Mouse (Mus musculus): ENCODE results near the gene 2010003K11Rik.
A peak's percentile ranks its signal among the peaks of the same experiment; 100 is the strongest.

GRCm38 (mm10) chr19:4478190-4478516 lies 20.2 kb downstream of the 2010003K11Rik start:
- TF ChIP-seq CTCF (IDR thresholded peaks at IDR 0.05; ENCODE audit: extremely low read depth, insufficient read depth, low read length) (peak; percentile 30; the same call in 1 of the 2 replicates), POLR2A (IDR thresholded peaks at IDR 0.05; ENCODE audit: extremely low read depth, insufficient read depth, low read length) (no peak)
